Mouse (Mus musculus): ENCODE data around the gene Snd1.

DNA sequence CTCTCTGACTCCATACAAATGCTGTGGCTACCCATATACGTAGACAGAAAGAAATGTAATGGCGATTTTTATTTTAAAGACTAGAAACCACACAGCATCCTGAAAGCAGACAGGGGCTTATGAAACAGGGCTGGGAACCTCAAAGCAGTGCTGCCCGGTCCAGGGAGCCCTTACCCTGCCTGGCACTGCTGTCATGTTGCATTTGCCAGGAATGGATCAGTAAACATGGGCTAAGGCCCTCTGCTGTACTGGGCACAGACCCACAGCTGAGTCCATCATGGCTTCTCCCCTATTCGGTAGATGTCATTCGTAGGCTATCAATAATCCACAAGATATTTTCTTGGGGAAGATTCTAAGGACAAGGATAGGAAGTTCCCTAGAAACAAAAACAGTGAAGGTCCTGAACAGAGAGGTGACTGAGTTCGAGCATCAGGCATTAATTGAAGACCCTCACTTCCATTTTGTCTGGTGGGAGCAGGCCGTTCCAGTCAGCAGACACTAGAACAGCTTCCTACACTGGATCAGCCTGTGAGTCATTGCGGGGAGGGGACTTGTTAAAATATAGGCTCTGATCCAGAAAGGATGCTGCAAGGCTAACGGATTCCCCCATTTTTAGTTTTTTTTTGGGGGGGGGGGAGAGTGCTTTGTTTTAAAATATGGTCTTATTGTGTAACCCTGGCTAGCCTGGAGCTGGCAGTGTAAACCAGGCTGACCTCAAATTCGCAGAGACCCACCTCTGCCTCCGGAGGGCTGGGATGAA, 422.6 kb downstream of the Snd1 start:
- TF ChIP-seq CTCF (IDR thresholded peaks at IDR 0.05; ENCODE audit: low read depth) (no peak), EP300 (IDR thresholded peaks at IDR 0.05; ENCODE audit: low read depth) (no peak)

All from liver, embryonic 14.5 days (tissue).